Mouse (Mus musculus) small intestine, adult 2 months (tissue): Measurements from ENCODE around the gene Fam81a. TPM values are rescaled to one million over a fixed set of nuclear protein-coding genes. Genes with fewer than 3 reads are reported as not detected.

Experiments used
- H3K27ac ChIP-seq: fragments of 200-500 bp; 2 replicates; pipeline ENCODE4 v1.5.1; 2012; ENCODE audit warnings: low read depth, low read length, control low read depth, inconsistent platforms; ENCODE audit not compliant: insufficient read depth
- H3K27me3 ChIP-seq: fragments of 200-500 bp; 2 replicates; pipeline ENCODE4 v1.6.1; 2012; ENCODE audit warnings: mild to moderate bottlenecking, moderate library complexity, low read length, inconsistent platforms; ENCODE audit not compliant: control insufficient read depth, insufficient read depth
- H3K36me3 ChIP-seq: fragments of 200-500 bp; 2 replicates; pipeline ENCODE4 v1.6.1; 2012; ENCODE audit warnings: mild to moderate bottlenecking, low read length, control low read depth, inconsistent platforms; ENCODE audit not compliant: control insufficient read depth, insufficient read depth
- H3K4me1 ChIP-seq: fragments of 200-500 bp; 2 replicates; pipeline ENCODE4 v1.6.1; 2012; ENCODE audit warnings: low read length, inconsistent platforms, mixed read lengths; ENCODE audit not compliant: control insufficient read depth, insufficient read depth, insufficient read length
- H3K4me3 ChIP-seq: fragments of 200-500 bp; 2 replicates; pipeline ENCODE4 v1.5.1; 2012; ENCODE audit warnings: low read depth, mild to moderate bottlenecking, control low read depth, inconsistent platforms, low read length, moderate library complexity
- CTCF ChIP-seq: fragments of 200-500 bp; IDR thresholded peaks from 2 replicates; pipeline ENCODE4 v1.5.1; 2012; ENCODE audit warnings: low read depth, mild to moderate bottlenecking, control low read depth, inconsistent platforms, low read length, moderate library complexity, mixed read lengths; ENCODE audit not compliant: insufficient replicate concordance, insufficient read length; ENCODE audit errors: extremely low read depth
- POLR2A ChIP-seq: fragments of 200-500 bp; IDR thresholded peaks from 2 replicates; pipeline ENCODE4 v1.6.1; 2012; ENCODE audit warnings: low read depth, mild to moderate bottlenecking, control low read depth, inconsistent platforms, low read length, moderate library complexity
- WGBS: fragments of 180-500 bp; shearing (Covaris S2); methylation state at CpG from one replicate; pipeline ENCODE4 v1.1.7; 2018; 5-methylcytosine and 5-hydroxymethylcytosine counted together
- polyA plus RNA-seq: library from polyadenylated mRNA; depleted of rRNA; stranded (reverse); fragments of >200 nt; gene quantifications from 2 replicates; pipeline ENCODE4 v1.2.3, GENCODE M21; 2012

Fam81a gene
- polyA plus RNA-seq, 1 experiment, result 0.03 TPM

DNA sequence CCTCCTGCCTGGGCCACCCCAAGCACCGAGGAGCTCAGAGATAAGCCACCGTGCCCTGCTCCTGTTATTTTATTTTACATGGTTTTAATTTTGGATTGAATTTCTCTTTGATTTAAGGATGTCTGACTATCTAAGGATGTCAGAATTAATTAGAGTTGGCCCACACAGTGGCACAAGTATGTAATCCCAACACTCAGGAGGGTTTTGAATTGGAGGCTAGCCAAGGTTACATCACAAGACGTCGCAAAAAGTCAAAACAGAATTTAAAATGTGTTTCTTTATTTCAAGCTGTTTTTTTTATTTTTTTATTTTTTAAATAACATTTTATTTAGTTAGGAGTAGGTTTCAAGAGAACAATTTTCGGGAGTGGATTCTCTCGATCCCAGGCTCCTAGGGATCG is 31.5 kb downstream of the Fam81a start:
- TF ChIP-seq POLR2A, result no peak
- TF ChIP-seq CTCF, result no peak
- Histone ChIP-seq H3K36me3 (no peaks in the 10 kb centered on the region), H3K27me3 (no peaks in the 10 kb centered on the region), H3K27ac (no peak overlapping the region), H3K4me1 (0 out of 2 replicates have a peak, but pooled peaks cover 3% of the 10 kb centered on the region), H3K4me3 (no peak overlapping the region)
- 58% methylated on average over 7 of the region's 7 CpGs for WGBS

DNA sequence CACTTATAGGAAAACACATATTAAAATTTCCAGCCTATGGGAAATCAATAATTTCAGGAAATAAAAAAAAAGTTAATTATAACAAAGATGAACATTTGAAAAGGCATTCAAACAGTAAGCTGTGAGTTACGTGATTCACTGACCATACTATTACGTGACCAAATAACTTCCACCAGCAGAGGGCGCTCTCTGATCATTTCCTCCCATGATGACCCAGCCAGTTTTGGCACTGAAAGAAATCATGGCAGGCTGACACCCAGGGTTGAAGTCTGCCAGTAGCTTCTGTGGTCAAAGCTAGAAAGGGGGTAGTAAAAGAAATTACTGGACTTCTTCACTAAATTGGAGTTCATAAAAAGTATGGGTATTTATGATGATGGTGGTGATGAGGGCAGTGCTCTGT is 33.1 kb downstream of the Fam81a start:
- H3K4me1 ChIP-seq, result 0 out of 2 replicates have a peak, but pooled peaks cover 3% of the 10 kb centered on the region
- TF ChIP-seq CTCF (peak; percentile 72; the same call in 1 of the 2 replicates), POLR2A (no peak)
- 11% methylated on average over 3 of the region's 3 CpGs for WGBS
- H3K36me3 ChIP-seq, result no peaks in the 10 kb centered on the region
- H3K27ac ChIP-seq, result no peak overlapping the region
- no peak overlapping the region for H3K4me3 ChIP-seq
- H3K27me3 ChIP-seq, result no peaks in the 10 kb centered on the region

DNA sequence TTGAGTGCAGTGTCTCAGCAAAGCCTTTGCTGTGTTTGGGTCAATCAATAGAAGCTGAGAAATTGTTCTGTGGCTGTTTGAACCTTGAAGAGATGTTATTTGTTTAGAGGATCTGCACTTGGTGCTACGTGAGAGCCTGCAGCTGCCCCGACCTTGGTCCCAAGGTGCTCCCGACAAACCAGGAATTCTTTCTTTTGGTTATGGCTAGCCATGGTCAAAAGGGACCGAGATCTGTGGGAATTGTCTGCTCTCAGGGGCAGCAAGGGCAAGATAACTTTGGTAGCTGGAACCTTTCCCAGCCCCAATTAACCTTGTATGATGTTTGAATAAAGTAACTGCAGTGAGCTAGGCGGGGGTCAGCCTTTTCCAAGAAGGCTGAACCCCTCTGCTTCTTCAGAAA is 34.2 kb downstream of the Fam81a start:
- no peaks in the 10 kb centered on the region for H3K36me3 ChIP-seq
- TF ChIP-seq POLR2A (no peak), CTCF (no peak)
- no peak overlapping the region for H3K4me3 ChIP-seq
- H3K27me3 ChIP-seq, result no peaks in the 10 kb centered on the region
- 51% methylated on average over 5 of the region's 5 CpGs for WGBS
- H3K4me1 ChIP-seq, result 0 out of 2 replicates have a peak, but pooled peaks cover 3% of the 10 kb centered on the region
- H3K27ac ChIP-seq, result no peak overlapping the region

GRCm38 (mm10) chr9:70105573-70105972 is 36.8 kb downstream of the Fam81a start:
- Histone ChIP-seq H3K27me3 (no peaks in the 10 kb centered on the region), H3K4me1 (no peaks in the 10 kb centered on the region), H3K4me3 (no peak overlapping the region), H3K36me3 (no peaks in the 10 kb centered on the region), H3K27ac (no peak overlapping the region)
- WGBS, result 35% methylated on average over 5 of the region's 5 CpGs
- TF ChIP-seq CTCF (no peak), POLR2A (no peak)

DNA sequence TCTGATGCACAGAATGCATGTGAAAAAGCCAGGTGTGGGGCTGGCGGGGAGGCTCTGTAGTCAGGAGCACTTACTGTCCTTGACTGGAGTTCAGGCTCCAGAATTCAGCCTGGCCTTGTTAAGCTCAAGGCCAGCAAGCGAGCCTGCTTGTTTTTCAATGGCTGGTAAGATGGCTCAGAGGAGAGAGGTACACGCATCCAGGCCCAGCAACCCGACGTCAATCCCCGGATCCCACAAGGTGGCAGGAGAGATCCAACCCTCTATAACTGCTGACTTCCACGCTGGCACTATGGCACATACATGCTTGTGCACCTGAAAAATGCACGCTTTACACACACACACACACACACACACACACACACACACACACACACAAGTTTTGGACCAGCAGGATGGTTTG is 39.3 kb downstream of the Fam81a start:
- no peaks in the 10 kb centered on the region for H3K27me3 ChIP-seq
- H3K36me3 ChIP-seq, result no peaks in the 10 kb centered on the region
- WGBS, result 61% methylated on average over 8 of the region's 8 CpGs
- H3K4me3 ChIP-seq, result no peak overlapping the region
- no peak overlapping the region for H3K27ac ChIP-seq
- TF ChIP-seq POLR2A (no peak), CTCF (no peak)
- no peaks in the 10 kb centered on the region for H3K4me1 ChIP-seq

DNA sequence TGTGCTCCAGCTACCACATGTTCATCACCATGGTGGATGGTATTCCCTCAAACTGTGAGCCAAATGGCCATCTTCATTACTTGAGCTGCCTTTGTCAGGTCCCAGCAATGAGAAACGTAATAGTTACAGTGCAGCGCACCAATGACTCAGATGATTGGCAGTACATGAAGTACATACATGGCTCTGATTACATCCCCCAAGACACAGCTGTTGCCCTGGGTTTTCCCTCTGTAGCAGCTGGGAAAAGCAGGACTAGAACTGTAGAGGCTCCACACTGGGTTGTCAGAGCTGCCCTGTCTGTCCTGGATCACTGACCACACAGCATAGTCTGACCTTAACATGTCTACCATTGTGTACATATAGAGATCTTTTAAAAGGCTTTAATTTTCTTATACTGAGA is 44.8 kb downstream of the Fam81a start:
- TF ChIP-seq POLR2A (no peak), CTCF (no peak)
- H3K4me3 ChIP-seq, result no peak overlapping the region
- no peaks in the 10 kb centered on the region for H3K27me3 ChIP-seq
- no peak overlapping the region for H3K27ac ChIP-seq
- WGBS, result 89% methylated on average over 2 of the region's 2 CpGs
- no peaks in the 10 kb centered on the region for H3K36me3 ChIP-seq
- H3K4me1 ChIP-seq, result no peaks in the 10 kb centered on the region

GRCm38 (mm10) chr9:70095016-70095415 is 47.3 kb downstream of the Fam81a start:
- H3K36me3 ChIP-seq, result no peaks in the 10 kb centered on the region
- no peak overlapping the region for H3K4me3 ChIP-seq
- H3K4me1 ChIP-seq, result no peaks in the 10 kb centered on the region
- no peaks in the 10 kb centered on the region for H3K27me3 ChIP-seq
- no peak overlapping the region for H3K27ac ChIP-seq
- 64% methylated on average over 6 of the region's 6 CpGs for WGBS
- TF ChIP-seq CTCF (no peak), POLR2A (no peak)
